Mouse (Mus musculus): ENCODE results near the gene Ptgds. TPM values are rescaled to one million over a fixed set of nuclear protein-coding genes. Genes with fewer than 3 reads are reported as not detected.

The Ptgds gene
- total and polyA plus RNA-seq, 3 experiments, result 0.37 to 0.46 TPM; not detected in 1

- in situ Hi-C loops (cut with MboI; ENCODE audit: low pct_ligation_motif_present, low pct_unique_long_range_greater_than_20kb, low sequenced_read_pairs), result no loop called here
- Histone ChIP-seq H3K9me3 (replicated peaks; ENCODE audit: low read length) (no peaks in the 10 kb centered on the region), H3K27me3 (replicated peaks) (no peaks in the 10 kb centered on the region), H3K36me3 (replicated peaks in 1 of 2; ENCODE audit: control insufficient read depth in 1 of 2, insufficient read depth in 1 of 2, low read length in 1 of 2) (no peaks in the 10 kb centered on the region), H3K9ac (ENCODE audit: insufficient read depth, low read depth) (no peak overlapping the region), H3K27ac (ENCODE audit: insufficient read depth, low read depth) (no peak overlapping the region), H3K4me3 (replicated peaks in 1 of 3; ENCODE audit: low read depth in 2 of 3, low read length in 2 of 3, poor library complexity in 1 of 3) (no peak overlapping the region), H3K4me1 (ENCODE audit: control insufficient read depth in 1 of 2, insufficient read depth in 2 of 2) (peaks cover 9 to 38% of the 10 kb centered on the region in 2 experiments), H3K4me2 (ENCODE audit: insufficient read depth, low read depth, poor library complexity, severe bottlenecking) (no peak overlapping the region), H3K79me2 (replicated peaks; ENCODE audit: control insufficient read depth, extremely low read depth, insufficient read depth, poor library complexity, severe bottlenecking) (peaks cover 6% of the 10 kb centered on the region; the same call in 1 of the 2 replicates)
- TF ChIP-seq CTCF (conservative IDR thresholded peaks at IDR 0.05 in 1 of 2, IDR thresholded peaks at IDR 0.05 in 1 of 2; ENCODE audit: low read depth in 2 of 2, low read length in 2 of 2) (peak; percentile 11 to 79; a peak in 2 of 4 replicates), MAFK (IDR thresholded peaks at IDR 0.05; ENCODE audit: insufficient replicate concordance, low read length) (no peak), ETS1 (conservative IDR thresholded peaks at IDR 0.05; ENCODE audit: low read depth, low read length) (no peak), GABPA (IDR thresholded peaks at IDR 0.05; ENCODE audit: insufficient replicate concordance, low read depth, low read length) (no peak), MYC (IDR thresholded peaks at IDR 0.05; ENCODE audit: low read depth, low read length) (no peak), ELF1 (IDR thresholded peaks at IDR 0.05; ENCODE audit: low read depth, low read length) (no peak), JUND (conservative IDR thresholded peaks at IDR 0.05; ENCODE audit: low read depth, low read length) (no peak), IRF4 (IDR thresholded peaks at IDR 0.05; ENCODE audit: low read depth, low read length) (no peak), MEF2A (IDR thresholded peaks at IDR 0.05; ENCODE audit: borderline replicate concordance, low read depth, low read length) (no peak), POLR2A (IDR thresholded peaks at IDR 0.05; ENCODE audit: low read depth, low read length) (no peak), NELFE (IDR thresholded peaks at IDR 0.05; ENCODE audit: low read depth, low read length) (0 out of 2 replicates have a peak, but pooled peaks have one; percentile 15), MAX (IDR thresholded peaks at IDR 0.05; ENCODE audit: low read length) (no peak), MAZ (IDR thresholded peaks at IDR 0.05; ENCODE audit: low read depth, low read length) (no peak), JUN (IDR thresholded peaks at IDR 0.05; ENCODE audit: insufficient read depth, low read depth, low read length) (no peak), KAT2A (IDR thresholded peaks at IDR 0.05; ENCODE audit: insufficient replicate concordance, low read length) (no peak), HCFC1 (IDR thresholded peaks at IDR 0.05; ENCODE audit: low read depth, low read length) (no peak), MXI1 (IDR thresholded peaks at IDR 0.05; ENCODE audit: low read depth, low read length) (no peak), EP300 (IDR thresholded peaks at IDR 0.05; ENCODE audit: low read length) (no peak), ZMIZ1 (IDR thresholded peaks at IDR 0.05; ENCODE audit: low read depth, low read length) (no peak), RCOR1 (conservative IDR thresholded peaks at IDR 0.05; ENCODE audit: low read depth, low read length) (no peak), PAX5 (IDR thresholded peaks at IDR 0.05; ENCODE audit: low read length) (no peak), ZNF384 (IDR thresholded peaks at IDR 0.05; ENCODE audit: low read depth, low read length) (peak; percentile 50; the same call in 1 of the 2 replicates), TCF12 (IDR thresholded peaks at IDR 0.05; ENCODE audit: low read depth, low read length) (no peak), CHD2 (IDR thresholded peaks at IDR 0.05; ENCODE audit: low read length) (no peak), TBP (conservative IDR thresholded peaks at IDR 0.05; ENCODE audit: low read depth, low read length) (no peak), USF2 (conservative IDR thresholded peaks at IDR 0.05; ENCODE audit: low read depth, low read length) (no peak), RAD21 (IDR thresholded peaks at IDR 0.05; ENCODE audit: low read depth, low read length) (peak; percentile 44), UBTF (IDR thresholded peaks at IDR 0.05; ENCODE audit: low read depth, low read length) (no peak), USF1 (IDR thresholded peaks at IDR 0.05; ENCODE audit: low read depth, low read length) (no peak), SIN3A (IDR thresholded peaks at IDR 0.05; ENCODE audit: low read length) (no peak), POLR2AphosphoS2 (IDR thresholded peaks at IDR 0.05; ENCODE audit: low read depth, low read length) (no peak), ZKSCAN1 (IDR thresholded peaks at IDR 0.05; ENCODE audit: borderline replicate concordance, low read depth, low read length) (no peak), BHLHE40 (IDR thresholded peaks at IDR 0.05; ENCODE audit: low read depth, low read length) (no peak), CHD1 (IDR thresholded peaks at IDR 0.05; ENCODE audit: low read depth, low read length) (no peak), E2F4 (IDR thresholded peaks at IDR 0.05; ENCODE audit: insufficient replicate concordance, low read depth, low read length) (no peak), NRF1 (IDR thresholded peaks at IDR 0.05; ENCODE audit: low read depth, low read length) (no peak), SMC3 (IDR thresholded peaks at IDR 0.05; ENCODE audit: low read depth, low read length) (peak; percentile 61), ZC3H11A (IDR thresholded peaks at IDR 0.05; ENCODE audit: low read depth, low read length) (0 out of 2 replicates have a peak, but pooled peaks have one; percentile 8)
- peak; percentile 52 for DNase-seq (ENCODE audit: extremely low read depth)
- dilution Hi-C loops (cut with MboI; ENCODE audit: extremely low pct_ligation_motif_present, extremely low pct_unique_long_range_greater_than_20kb, low sequenced_read_pairs), result no loop called here
Observed at GRCm38 (mm10) chr2:25496462-25496861, 26.6 kb upstream of the Ptgds start.

Data from CH12.LX (cell line).